13 mouse cellular contexts compared by ENCODE assay signal in genomic region chr13:113262822-113263221, GRCm38 (mm10). TPM values are rescaled to one million over a fixed set of nuclear protein-coding genes. Genes with fewer than 3 reads are reported as not detected.
DNase-seq lines count a peak whose midpoint lies in the region; ATAC-seq and TF ChIP-seq lines count a peak whose summit lies in the region.
"Had no signal": no experiment of that assay in that cellular context is flagged by ENCODE, and none has a peak within 500 bp of the region (broad histone marks: within the 10 kb centered on the region; RNA-seq: fewer than 3 reads in every experiment).

No protein-coding gene starts in this region.

- no peak for TF ChIP-seq CTCF in C2C12 (IDR thresholded peaks at IDR 0.05; ENCODE audit: control insufficient read depth, insufficient read depth, insufficient read length)

- no peak overlapping the region for H3ac ChIP-seq in C2C12 (ENCODE audit: control insufficient read depth, insufficient read length, low read depth)

- H3K9me3 ChIP-seq in heart, embryonic 11.5 days (replicated peaks; ENCODE audit: control insufficient read depth, low read length): no peaks in the 10 kb centered on the region
- H3K9me3 ChIP-seq: liver, embryonic 12.5 days had no signal

- H3K4me2 ChIP-seq in heart, embryonic 11.5 days: no peak overlapping the region
- H3K4me2 ChIP-seq: liver, embryonic 12.5 days had no signal

- no peaks in the 10 kb centered on the region for H3K79me3 ChIP-seq in C2C12 (ENCODE audit: low read depth)

- no peak overlapping the region for H3K9ac ChIP-seq in heart, embryonic 11.5 days (ENCODE audit: low read depth, low read length)
- H3K9ac ChIP-seq: liver, embryonic 12.5 days had no signal

- no peaks in the 10 kb centered on the region for H3K4me1 ChIP-seq in heart, embryonic 11.5 days (ENCODE audit: control insufficient read depth, insufficient read depth, low read length)
- H3K4me1 ChIP-seq: liver, embryonic 12.5 days had no signal

- no peak overlapping the region for H3K4me3 ChIP-seq in heart, embryonic 11.5 days (ENCODE audit: low read depth, low read length)
- no peak overlapping the region for H3K4me3 ChIP-seq in C2C12 (ENCODE audit: insufficient read depth, poor library complexity, severe bottlenecking)
- H3K4me3 ChIP-seq: liver, embryonic 12.5 days had no signal

- 0 out of 2 replicates have a peak, but pooled peaks cover 2% of the 10 kb centered on the region for H3K27me3 ChIP-seq in heart, embryonic 11.5 days (ENCODE audit: control insufficient read depth, insufficient read depth, low read length)
- H3K27me3 ChIP-seq in C2C12 (ENCODE audit: control insufficient read depth, insufficient read depth, insufficient read length): no peaks in the 10 kb centered on the region
- H3K27me3 ChIP-seq: liver, embryonic 12.5 days had no signal

- no peaks in the 10 kb centered on the region for H3K79me2 ChIP-seq in C2C12 (ENCODE audit: control insufficient read depth, insufficient read depth)

- WGBS in heart, embryonic 11.5 days (ENCODE audit: insufficient replicate concordance): 72% methylated on average over 12 of the region's 12 CpGs

- peak; percentile 22 for DNase-seq in heart, postnatal 4 days
- peak; percentile 31 for DNase-seq in 3134 (ENCODE audit: extremely low read depth, insufficient read length, low spot score)
- DNase-seq in layer of hippocampus, postnatal 10 days (ENCODE audit: low spot score in 2 of 2): peak; percentile 30 to 38
- DNase-seq in adipocyte (ENCODE audit: low spot score): no peak
- no peak for DNase-seq in yolk sac, embryonic 10.5 days (ENCODE audit: low spot score)
- DNase-seq: heart, adult 11 months; kidney, postnatal 10 days; thymus, adult 2 months had no signal

- no peak overlapping the region for H3K27ac ChIP-seq in heart, embryonic 11.5 days (ENCODE audit: low read depth, low read length)
- H3K27ac ChIP-seq: liver, embryonic 12.5 days had no signal

- no peaks in the 10 kb centered on the region for H3K36me3 ChIP-seq in heart, embryonic 11.5 days (ENCODE audit: control insufficient read depth, insufficient read depth, low read length)
- H3K36me3 ChIP-seq in C2C12 (ENCODE audit: control insufficient read depth, insufficient read depth): no peaks in the 10 kb centered on the region
- H3K36me3 ChIP-seq: liver, embryonic 12.5 days had no signal

- ATAC-seq in heart, embryonic 11.5 days (replicated peaks; ENCODE audit: insufficient number of reproducible peaks, low FRiP score, low TSS enrichment): no peak
- ATAC-seq: liver, embryonic 12.5 days had no signal

TF ChIP-seq in C2C12, 6 proteins besides CTCF, POLR2A, EP300 and RAD21:
- TF ChIP-seq MAX (IDR thresholded peaks at IDR 0.05) (peak; percentile 83), CEBPB (IDR thresholded peaks at IDR 0.05; ENCODE audit: low read depth) (peak; percentile 98), FOSL1 (IDR thresholded peaks at IDR 0.05; ENCODE audit: insufficient read depth, low read length, poor library complexity, severe bottlenecking) (no peak), MYOD1 (IDR thresholded peaks at IDR 0.05; ENCODE audit: control insufficient read depth, insufficient read length, low read depth) (peak; percentile 97)

RNA-seq across cellular contexts. Expression of gene BC067074, which starts 30.1 kb away (rescaled TPM):
- total RNA-seq in heart, postnatal 4 days (2021): 10 to 100 TPM; 11.4 to 12.6 TPM
- 3.0 and 3.1 TPM in 2 replicates for polyA plus RNA-seq in heart, embryonic 11.5 days (2014; fragmentation: Nextera tagmentation; extraction: Ambion mirVana)
- 0.34 TPM for polyA plus RNA-seq in C2C12 (2012; fragmentation: generic; extraction: Trizol)
- total RNA-seq in layer of hippocampus, postnatal 10 days (2021): 1 to 10 TPM; 1.8 to 2.3 TPM
- total RNA-seq: monocyte, adult 5-6 weeks had no signal

RNA-seq across cellular contexts. Expression of gene Gzmk, which starts 37.1 kb away (rescaled TPM):
- total RNA-seq in heart, postnatal 4 days (2021): not detected
- not detected in 2 replicates for polyA plus RNA-seq in heart, embryonic 11.5 days (2014; fragmentation: Nextera tagmentation; extraction: Ambion mirVana)
- polyA plus RNA-seq in C2C12 (2012; fragmentation: generic; extraction: Trizol): 0.26 TPM
- total RNA-seq in layer of hippocampus, postnatal 10 days (2021): under 1 TPM in 1 of 2 experiments, not detected in 1; 0.25 TPM
- total RNA-seq: monocyte, adult 5-6 weeks had no signal
- polyA plus RNA-seq: embryonic facial prominence, embryonic 11.5 days; liver, embryonic 12.5 days had no signal

RNA-seq across cellular contexts. Expression of gene Esm1, which starts 53.4 kb away (rescaled TPM):
- total RNA-seq in heart, postnatal 4 days (2021): under 1 TPM; 0.50 to 0.68 TPM
- polyA plus RNA-seq in heart, embryonic 11.5 days (2014; fragmentation: Nextera tagmentation; extraction: Ambion mirVana): 0.44 and 0.90 TPM in 2 replicates
- 0.08 TPM for polyA plus RNA-seq in C2C12 (2012; fragmentation: generic; extraction: Trizol)
- 1 to 10 TPM in 1 of 2 experiments, under 1 TPM in 1; 0.56 to 1.2 TPM for total RNA-seq in layer of hippocampus, postnatal 10 days (2021)
- total RNA-seq: monocyte, adult 5-6 weeks had no signal

Comparison
In these comparisons a context has a peak if more than half of its experiments do, and no peak if none do; other contexts are left out.
1. DNase-seq: peak in heart, postnatal 4 days (single experiment), 3134 (single experiment) and layer of hippocampus, postnatal 10 days (2 of 2); none in adipocyte (single experiment) and yolk sac, embryonic 10.5 days (single experiment).